Mouse (Mus musculus): ENCODE measurements around the gene Hoxb7.

DNA sequence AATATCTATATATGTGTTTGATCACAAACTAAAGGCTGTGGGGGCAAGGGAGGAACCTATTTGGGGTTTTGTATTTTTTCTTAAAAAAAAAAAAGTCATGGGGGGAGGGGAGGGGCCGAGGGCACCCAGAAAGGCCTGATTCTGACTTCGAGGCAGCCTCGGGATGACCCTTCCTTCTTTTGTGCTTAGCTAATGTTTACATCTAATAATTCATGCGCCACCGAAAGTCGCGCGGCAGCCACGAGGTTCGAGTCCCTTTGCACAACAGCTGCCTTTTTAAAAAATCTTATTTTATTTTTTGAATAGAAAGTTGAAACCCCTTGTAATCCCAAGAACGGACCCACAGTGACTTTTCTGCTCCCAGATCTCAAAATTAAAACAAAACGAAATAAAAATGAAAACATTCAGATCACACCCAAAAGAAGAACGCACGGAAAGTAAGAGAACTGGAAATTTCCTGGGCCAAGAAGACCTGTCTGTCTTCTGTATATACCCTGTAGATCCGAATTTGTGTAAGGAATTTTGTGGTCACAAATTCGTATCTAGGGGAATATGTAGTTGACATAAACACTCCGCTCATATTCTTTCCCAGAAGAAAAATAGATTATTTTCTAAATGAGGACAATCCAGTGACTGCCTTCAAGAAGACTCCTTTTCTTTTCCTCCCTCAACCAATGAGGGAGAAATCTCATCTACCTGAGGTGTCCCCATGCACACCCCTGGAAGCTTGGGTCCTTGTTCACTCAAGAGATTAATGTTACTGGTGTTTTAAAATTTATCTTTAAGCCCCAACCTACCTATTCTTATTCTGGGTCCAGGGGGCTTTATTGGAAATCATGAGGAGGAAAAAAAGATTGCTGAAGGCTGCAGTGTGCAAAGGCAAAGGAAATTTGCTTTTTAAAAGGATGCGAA lies 30.5 kb downstream of the Hoxb7 start:
- no peak for TF ChIP-seq CTCF (IDR thresholded peaks at IDR 0.05)
- TF ChIP-seq EP300 (IDR thresholded peaks at IDR 0.05): no peak

All from lung, postnatal 0 days (tissue).